Mouse (Mus musculus): Measurements from ENCODE around the gene Ice1.

GRCm38 (mm10) chr13:70622461-70623057, 14.9 kb downstream of the Ice1 start:
- TF ChIP-seq CTCF (IDR thresholded peaks at IDR 0.05; ENCODE audit: low read depth, low read length) (no peak), GATA1 (IDR thresholded peaks at IDR 0.05; ENCODE audit: borderline replicate concordance, low read length) (no peak)
